Mouse (Mus musculus): ENCODE results near the gene Man2a2.

The Man2a2 gene

GRCm38 (mm10) chr7:80370649-80371040 is 530 bp downstream of the Man2a2 start:
- peak; percentile 77 to 79 for DNase-seq (ENCODE audit: low spot score in 2 of 2)

- no peak for DNase-seq (ENCODE audit: low spot score in 2 of 2)
These were observed 1.2 kb downstream of the Man2a2 start for GRCm38 (mm10) chr7:80369967-80370431.

GRCm38 (mm10) chr7:80369461-80369860 is 1.7 kb downstream of the Man2a2 start:
- no peak for DNase-seq (ENCODE audit: low spot score in 2 of 2)

- DNase-seq (ENCODE audit: low spot score in 2 of 2): no peak
These were observed 2.3 kb downstream of the Man2a2 start for GRCm38 (mm10) chr7:80368635-80369421.

GRCm38 (mm10) chr7:80368009-80368408 is 3.2 kb downstream of the Man2a2 start:
- DNase-seq (ENCODE audit: low spot score in 2 of 2): no peak

- no peak for DNase-seq (ENCODE audit: low spot score in 2 of 2)
These were observed 3.9 kb downstream of the Man2a2 start for GRCm38 (mm10) chr7:80367232-80367631.

- DNase-seq (ENCODE audit: low spot score in 2 of 2): no peak
These were observed 5.4 kb downstream of the Man2a2 start for GRCm38 (mm10) chr7:80365759-80366158.

- no peak for DNase-seq (ENCODE audit: low spot score in 2 of 2)
These were observed 10.7 kb downstream of the Man2a2 start for GRCm38 (mm10) chr7:80360435-80360834.

- DNase-seq (ENCODE audit: low spot score in 2 of 2): no peak
These were observed 13.1 kb downstream of the Man2a2 start for GRCm38 (mm10) chr7:80358039-80358438.

GRCm38 (mm10) chr7:80357156-80357555 is 14.0 kb downstream of the Man2a2 start:
- DNase-seq (ENCODE audit: low spot score in 2 of 2): no peak

- no peak for DNase-seq (ENCODE audit: low spot score in 2 of 2)
These were observed 14.8 kb downstream of the Man2a2 start for GRCm38 (mm10) chr7:80356351-80356750.

GRCm38 (mm10) chr7:80352920-80353319 is 18.3 kb downstream of the Man2a2 start:
- DNase-seq (ENCODE audit: low spot score in 2 of 2): no peak

GRCm38 (mm10) chr7:80350808-80351207 is 20.4 kb downstream of the Man2a2 start:
- DNase-seq (ENCODE audit: low spot score in 2 of 2): no peak

- no peak for DNase-seq (ENCODE audit: low spot score in 2 of 2)
These were observed 23.2 kb downstream of the Man2a2 start for GRCm38 (mm10) chr7:80347670-80348586.

GRCm38 (mm10) chr7:80346830-80347229 is 24.3 kb downstream of the Man2a2 start:
- no peak for DNase-seq (ENCODE audit: low spot score in 2 of 2)

GRCm38 (mm10) chr7:80346173-80346572 is 25.0 kb downstream of the Man2a2 start:
- DNase-seq (ENCODE audit: low spot score in 2 of 2): no peak

GRCm38 (mm10) chr7:80343270-80344018 is 27.7 kb downstream of the Man2a2 start:
- no peak for DNase-seq (ENCODE audit: low spot score in 2 of 2)

- DNase-seq (ENCODE audit: low spot score in 2 of 2): peak; percentile 91 to 94
These were observed 28.3 kb downstream of the Man2a2 start, which contains the start of gene Hddc3 for GRCm38 (mm10) chr7:80342858-80343257. TSS of gene Hddc3 (plus strand) at chr7:80343104.

GRCm38 (mm10) chr7:80341793-80342192 is 29.4 kb downstream of the Man2a2 start:
- DNase-seq (ENCODE audit: low spot score in 2 of 2): no peak

- DNase-seq (ENCODE audit: low spot score in 2 of 2): peak in 1 of 2 experiments; percentile 64
These were observed 30.4 kb downstream of the Man2a2 start, which contains the start of gene Unc45a for GRCm38 (mm10) chr7:80340793-80341192. TSS of gene Unc45a (minus strand) at chr7:80341005.

GRCm38 (mm10) chr7:80339793-80340628 is 31.2 kb downstream of the Man2a2 start:
- DNase-seq (ENCODE audit: low spot score in 2 of 2): peak; percentile 94 to 97
